17 mouse cellular contexts compared by ENCODE assay signal in the genomic region with DNA sequence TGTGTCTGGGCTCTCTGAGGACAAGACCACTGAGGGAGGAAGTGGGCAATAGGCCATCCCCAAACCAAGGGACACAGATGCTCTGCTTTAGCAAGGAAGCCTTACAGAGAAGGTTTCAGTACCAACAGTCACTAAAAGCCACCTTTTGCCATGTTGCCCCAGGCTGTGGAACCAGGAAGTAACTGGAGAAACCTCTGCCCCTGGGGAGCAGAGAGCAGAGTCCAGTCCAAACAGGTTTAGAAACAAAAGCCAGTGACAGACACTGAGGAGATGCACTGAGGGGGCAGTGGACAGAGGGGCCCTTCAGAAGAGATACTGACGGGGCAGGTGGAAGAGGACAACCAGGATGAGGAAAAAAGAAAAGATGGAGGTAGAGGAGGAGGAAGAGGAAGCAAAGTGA.
A peak's percentile ranks its signal among the peaks of the same experiment; 100 is the strongest.
DNase-seq lines count a peak whose midpoint lies in the region; ATAC-seq and TF ChIP-seq lines count a peak whose summit lies in the region.
"Had no signal": no experiment of that assay in that cellular context is flagged by ENCODE, and none has a peak within 500 bp of the region (broad histone marks: within the 10 kb centered on the region; RNA-seq: fewer than 3 reads in every experiment).

No protein-coding gene starts in this region.

- peaks cover 21% of the 10 kb centered on the region for H3K4me1 ChIP-seq in hindbrain, embryonic 12.5 days
- peaks cover 33% of the 10 kb centered on the region for H3K4me1 ChIP-seq in midbrain, embryonic 12.5 days
- no peaks in the 10 kb centered on the region for H3K4me1 ChIP-seq in stomach, postnatal 0 days (replicated peaks; ENCODE audit: control insufficient read depth, insufficient read depth)
- H3K4me1 ChIP-seq in kidney, adult 2 months (ENCODE audit: control insufficient read depth, insufficient read depth, low read length), result no peaks in the 10 kb centered on the region
- H3K4me1 ChIP-seq: lung, embryonic 15.5 days had no signal

- no peaks in the 10 kb centered on the region for H3K9me3 ChIP-seq in hindbrain, embryonic 12.5 days (replicated peaks)
- no peaks in the 10 kb centered on the region for H3K9me3 ChIP-seq in midbrain, embryonic 12.5 days
- H3K9me3 ChIP-seq in stomach, postnatal 0 days (ENCODE audit: control insufficient read depth, low read length), result no peaks in the 10 kb centered on the region
- H3K9me3 ChIP-seq: heart, embryonic 12.5 days; lung, embryonic 15.5 days had no signal

- no peak overlapping the region for H3K9ac ChIP-seq in hindbrain, embryonic 12.5 days
- no peak overlapping the region for H3K9ac ChIP-seq in midbrain, embryonic 12.5 days (replicated peaks)
- H3K9ac ChIP-seq in stomach, postnatal 0 days (ENCODE audit: low read length), result no peak overlapping the region
- H3K9ac ChIP-seq: heart, embryonic 12.5 days; lung, embryonic 15.5 days had no signal

- TF ChIP-seq EP300 in stomach, postnatal 0 days (optimal IDR thresholded peaks at IDR 0.05), result no peak

- no peak overlapping the region for H3K4me2 ChIP-seq in hindbrain, embryonic 12.5 days (replicated peaks)
- no peak overlapping the region for H3K4me2 ChIP-seq in midbrain, embryonic 12.5 days (replicated peaks)
- H3K4me2 ChIP-seq in stomach, postnatal 0 days (replicated peaks; ENCODE audit: low read depth), result no peak overlapping the region
- H3K4me2 ChIP-seq: heart, embryonic 12.5 days; lung, embryonic 15.5 days had no signal

- H3K36me3 ChIP-seq in hindbrain, embryonic 12.5 days, result no peaks in the 10 kb centered on the region
- no peaks in the 10 kb centered on the region for H3K36me3 ChIP-seq in midbrain, embryonic 12.5 days
- H3K36me3 ChIP-seq in stomach, postnatal 0 days (ENCODE audit: control insufficient read depth, insufficient read depth, low read length), result no peaks in the 10 kb centered on the region
- no peaks in the 10 kb centered on the region for H3K36me3 ChIP-seq in kidney, adult 2 months (ENCODE audit: control insufficient read depth, insufficient read depth, low read length)
- H3K36me3 ChIP-seq: heart, embryonic 12.5 days; lung, embryonic 15.5 days had no signal

- H3K27me3 ChIP-seq in hindbrain, embryonic 12.5 days, result no peaks in the 10 kb centered on the region
- H3K27me3 ChIP-seq in midbrain, embryonic 12.5 days, result no peaks in the 10 kb centered on the region
- H3K27me3 ChIP-seq in stomach, postnatal 0 days (ENCODE audit: control insufficient read depth, insufficient read depth, low read length), result no peaks in the 10 kb centered on the region
- H3K27me3 ChIP-seq in kidney, adult 2 months (replicated peaks; ENCODE audit: control insufficient read depth, insufficient read depth, low read length), result no peaks in the 10 kb centered on the region
- H3K27me3 ChIP-seq: heart, embryonic 12.5 days; lung, embryonic 15.5 days had no signal

- peak; percentile 13 for DNase-seq in retina, postnatal 1 day
- no peak for DNase-seq in retina, embryonic 14.5 days (ENCODE audit: low spot score)
- DNase-seq in stomach, postnatal 0 days (ENCODE audit: low spot score), result peak; percentile 40
- DNase-seq in kidney, postnatal 14 days, result no peak
- no peak for DNase-seq in kidney, postnatal 4 days
- DNase-seq in kidney, adult 2 months, result no peak
- DNase-seq: adrenal gland, postnatal 10 days; cerebellum, adult 8-10 months; gastrocnemius, postnatal 25 days; heart, postnatal 4 days; liver; thymus, postnatal 25 days had no signal

- H3K4me3 ChIP-seq in hindbrain, embryonic 12.5 days, result no peak overlapping the region
- H3K4me3 ChIP-seq in midbrain, embryonic 12.5 days, result no peak overlapping the region
- no peak overlapping the region for H3K4me3 ChIP-seq in stomach, postnatal 0 days (ENCODE audit: low read depth, low read length)
- H3K4me3 ChIP-seq in kidney, adult 2 months (ENCODE audit: insufficient read depth, low read depth, low read length), result no peak overlapping the region
- H3K4me3 ChIP-seq: heart, embryonic 12.5 days; lung, embryonic 15.5 days had no signal

- ATAC-seq in hindbrain, embryonic 12.5 days (ENCODE audit: low FRiP score), result no peak
- ATAC-seq in midbrain, embryonic 12.5 days (ENCODE audit: low FRiP score, low read depth), result no peak
- ATAC-seq in stomach, postnatal 0 days (ENCODE audit: low FRiP score, low TSS enrichment), result peak; percentile 40; the same call in 1 of the 2 replicates

- TF ChIP-seq CTCF in stomach, postnatal 0 days (IDR thresholded peaks at IDR 0.05; ENCODE audit: low read depth), result no peak
- TF ChIP-seq CTCF in kidney, adult 2 months (conservative IDR thresholded peaks at IDR 0.05; ENCODE audit: insufficient read depth, insufficient read length, low read depth, low read length), result no peak

- peak overlapping the region; percentile 70; the same call in 1 of the 2 replicates for H3K27ac ChIP-seq in hindbrain, embryonic 12.5 days
- H3K27ac ChIP-seq in midbrain, embryonic 12.5 days (replicated peaks), result peak overlapping the region; percentile 58
- H3K27ac ChIP-seq in stomach, postnatal 0 days (replicated peaks), result peak overlapping the region; percentile 45
- no peak overlapping the region for H3K27ac ChIP-seq in kidney, adult 2 months (ENCODE audit: insufficient read depth, low read depth, low read length)
- H3K27ac ChIP-seq: kidney, postnatal 0 days; lung, embryonic 15.5 days had no signal

- no peak for TF ChIP-seq POLR2A in kidney, adult 2 months (IDR thresholded peaks at IDR 0.05; ENCODE audit: low read depth, low read length)

- WGBS in hindbrain, embryonic 12.5 days, result 65% methylated on average over 1 of the region's 1 CpGs
- 82% methylated on average over 1 of the region's 1 CpGs for WGBS in midbrain, embryonic 12.5 days
- 80% methylated on average over 1 of the region's 1 CpGs for WGBS in stomach, postnatal 0 days
- 76% methylated on average over 1 of the region's 1 CpGs for WGBS in kidney, adult 2 months

Comparison
In these comparisons a context has a peak if more than half of its experiments do, and no peak if none do; other contexts are left out.
1. DNase-seq: peak in retina, postnatal 1 day (single experiment) and stomach, postnatal 0 days (single experiment); none in retina, embryonic 14.5 days (single experiment), kidney, postnatal 14 days (single experiment), kidney, postnatal 4 days (0 of 2) and kidney, adult 2 months (single experiment).